ENCODE assay signal across 10 mouse cellular contexts in the genomic region with DNA sequence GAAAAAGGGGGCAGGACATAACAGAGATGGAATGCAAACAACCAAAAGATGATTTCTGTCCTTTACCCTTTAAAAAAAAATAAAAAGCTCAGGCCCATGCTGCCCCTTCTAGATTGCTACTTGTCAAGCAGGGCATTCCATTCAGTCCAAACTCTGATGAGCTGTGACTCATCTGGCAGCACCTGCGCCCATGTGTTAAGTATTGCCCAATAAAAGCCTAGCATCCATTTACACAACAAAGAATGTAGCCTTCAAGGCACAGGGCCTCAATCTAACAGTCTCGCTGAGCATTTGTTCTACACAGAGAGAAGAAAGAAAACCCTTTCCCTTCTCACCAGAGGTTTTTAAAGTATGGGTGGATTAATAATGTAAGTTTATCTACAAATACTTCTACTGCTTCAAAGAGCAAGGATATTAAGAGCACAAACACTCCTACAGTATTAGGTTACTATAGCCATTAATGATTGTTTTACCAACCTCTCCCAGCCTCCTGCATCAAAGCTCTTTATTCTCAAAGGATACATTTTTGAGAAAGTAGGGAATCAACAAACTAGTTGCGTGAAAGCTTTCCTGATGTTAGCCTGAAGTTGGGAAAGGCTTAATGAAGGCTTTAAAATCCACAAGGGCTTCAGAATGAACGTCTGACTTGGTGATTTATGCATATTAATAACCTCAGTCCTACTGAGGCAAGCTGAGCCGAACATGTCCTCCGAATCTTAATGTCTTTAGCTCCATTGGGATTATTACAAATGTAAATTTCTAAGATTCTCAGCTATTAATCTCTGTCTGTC.
A peak's percentile ranks its signal among the peaks of the same experiment; 100 is the strongest.
DNase-seq lines count a peak whose midpoint lies in the region; ATAC-seq lines count a peak whose summit lies in the region.
"Had no signal": no experiment of that assay in that cellular context is flagged by ENCODE, and none has a peak within 500 bp of the region (broad histone marks: within the 10 kb centered on the region; RNA-seq: fewer than 3 reads in every experiment).

No protein-coding gene starts in this region.

- 0 out of 2 replicates have a peak, but pooled peaks cover 5% of the 10 kb centered on the region for H3K36me3 ChIP-seq in heart, embryonic 16.5 days (ENCODE audit: control insufficient read depth, insufficient read depth)
- no peaks in the 10 kb centered on the region for H3K36me3 ChIP-seq in hindbrain, embryonic 13.5 days
- H3K36me3 ChIP-seq in midbrain, embryonic 10.5 days = peaks cover 29% of the 10 kb centered on the region

- H3K9me3 ChIP-seq in heart, embryonic 16.5 days (replicated peaks; ENCODE audit: control insufficient read depth, low read length) = no peaks in the 10 kb centered on the region
- no peaks in the 10 kb centered on the region for H3K9me3 ChIP-seq in hindbrain, embryonic 13.5 days
- no peaks in the 10 kb centered on the region for H3K9me3 ChIP-seq in midbrain, embryonic 10.5 days (replicated peaks)
- H3K9me3 ChIP-seq: heart, embryonic 15.5 days; megakaryocyte, embryonic 14.5 days had no signal

- intact Hi-C loops in heart, postnatal 36 days (cut with DNase I) = no loop called here

- 63% methylated on average over 6 of the region's 6 CpGs for WGBS in heart, embryonic 16.5 days
- WGBS in hindbrain, embryonic 13.5 days = 15% methylated on average over 6 of the region's 6 CpGs
- 38% methylated on average over 6 of the region's 6 CpGs for WGBS in midbrain, embryonic 10.5 days

- peaks cover 10% of the 10 kb centered on the region for H3K4me1 ChIP-seq in heart, embryonic 16.5 days (ENCODE audit: control insufficient read depth, insufficient read depth, low read length)
- peaks cover 21% of the 10 kb centered on the region for H3K4me1 ChIP-seq in hindbrain, embryonic 13.5 days (replicated peaks)
- H3K4me1 ChIP-seq in midbrain, embryonic 10.5 days = peaks cover 35% of the 10 kb centered on the region

- no peak overlapping the region for H3K4me3 ChIP-seq in heart, embryonic 16.5 days (ENCODE audit: low read length)
- no peak overlapping the region for H3K4me3 ChIP-seq in hindbrain, embryonic 13.5 days
- H3K4me3 ChIP-seq in midbrain, embryonic 10.5 days = peak overlapping the region; percentile 9; the same call in 1 of the 2 replicates
- H3K4me3 ChIP-seq: heart, embryonic 15.5 days; megakaryocyte, embryonic 14.5 days had no signal

- no peaks in the 10 kb centered on the region for H3K27me3 ChIP-seq in heart, embryonic 16.5 days (ENCODE audit: control insufficient read depth, insufficient read depth, low read length)
- H3K27me3 ChIP-seq in hindbrain, embryonic 13.5 days = no peaks in the 10 kb centered on the region
- H3K27me3 ChIP-seq in midbrain, embryonic 10.5 days (ENCODE audit: low read depth, poor library complexity, severe bottlenecking) = no peaks in the 10 kb centered on the region
- H3K27me3 ChIP-seq: heart, embryonic 15.5 days; megakaryocyte, embryonic 14.5 days had no signal

- ATAC-seq in heart, embryonic 16.5 days (replicated peaks; ENCODE audit: extremely low read depth, insufficient read depth, low FRiP score) = peak; percentile 60; the same call in 1 of the 2 replicates
- ATAC-seq in hindbrain, embryonic 13.5 days (ENCODE audit: low FRiP score) = peak; percentile 72

- no peak for DNase-seq in heart, postnatal 36 days
- peak; percentile 13 for DNase-seq in WW6 (ENCODE audit: low read depth, low spot score)
- DNase-seq in midbrain, embryonic 10.5 days (ENCODE audit: low spot score) = no peak
- no peak for DNase-seq in right cerebral cortex, adult 18-20 months
- DNase-seq in cerebellum, postnatal 4 days (ENCODE audit: low spot score in 2 of 2) = no peak
- DNase-seq in spleen, postnatal 4 days (ENCODE audit: low spot score in 2 of 2) = no peak

- peak overlapping the region; percentile 14; the same call in 1 of the 2 replicates for H3K27ac ChIP-seq in heart, embryonic 16.5 days (ENCODE audit: low read length)
- peak overlapping the region; percentile 77 for H3K27ac ChIP-seq in hindbrain, embryonic 13.5 days
- H3K27ac ChIP-seq in midbrain, embryonic 10.5 days (replicated peaks) = peak overlapping the region; percentile 71
- H3K27ac ChIP-seq: heart, embryonic 15.5 days had no signal

- no peak overlapping the region for H3K9ac ChIP-seq in heart, embryonic 16.5 days (ENCODE audit: low read length)
- 0 out of 2 replicates have a peak overlapping the region, but pooled peaks have one; percentile 20 for H3K9ac ChIP-seq in hindbrain, embryonic 13.5 days
- H3K9ac ChIP-seq: heart, embryonic 15.5 days had no signal

- no peak overlapping the region for H3K4me2 ChIP-seq in heart, embryonic 16.5 days (ENCODE audit: low read depth, low read length)
- H3K4me2 ChIP-seq in hindbrain, embryonic 13.5 days = 0 out of 2 replicates have a peak overlapping the region, but pooled peaks have one; percentile 2
- H3K4me2 ChIP-seq: heart, embryonic 15.5 days had no signal

Comparison
In these comparisons a context has a peak if more than half of its experiments do, and no peak if none do; other contexts are left out.
1. H3K27ac ChIP-seq: peak in every context shown above with its lines; median percentile 77 in hindbrain, embryonic 13.5 days; 71 in midbrain, embryonic 10.5 days; 14 in heart, embryonic 16.5 days.